Mouse (Mus musculus) frontal cortex, adult (tissue): ENCODE data around the gene Tyr.
A peak's percentile ranks its signal among the peaks of the same experiment; 100 is the strongest.
"Not testable (repeated sequence)": the region's sequence is repeated elsewhere in the genome, so short reads cannot be mapped to it uniquely, and the experiment has no call there.

Experiments used
- ATAC-seq: cut with Nextera tagmentation; 2 replicates; pipeline ENCODE4 v1.9.2; 2017; ENCODE audit warnings: mild to moderate bottlenecking, moderate library complexity, mixed read lengths; ENCODE audit not compliant: low TSS enrichment

The Tyr gene

GRCm38 (mm10) chr7:87493412-87493811 lies at the start of gene Tyr:
TSS of gene Tyr (minus strand) at chr7:87493512.
- ATAC-seq: no peak

GRCm38 (mm10) chr7:87539031-87539430 lies 45.7 kb upstream of the Tyr start:
- ATAC-seq: no peak

- peak; percentile 96 for ATAC-seq
Observed at GRCm38 (mm10) chr7:87494124-87494682, 891 bp upstream of the Tyr start.

- ATAC-seq: no peak
Observed at GRCm38 (mm10) chr7:87488024-87488423, 5.3 kb downstream of the Tyr start.

GRCm38 (mm10) chr7:87413271-87413670 lies 80.0 kb downstream of the Tyr start:
- no peak for ATAC-seq

- ATAC-seq: not testable (repeated sequence)
Observed at GRCm38 (mm10) chr7:87411373-87411772, 81.9 kb downstream of the Tyr start.

- ATAC-seq: no peak
Observed at GRCm38 (mm10) chr7:87397023-87397422, 96.3 kb downstream of the Tyr start.

GRCm38 (mm10) chr7:87374935-87375334 lies 118.4 kb downstream of the Tyr start:
- no peak for ATAC-seq
